Mouse (Mus musculus) MEL (cell line): ENCODE data around the gene Farp2. TPM values are rescaled to one million over a fixed set of nuclear protein-coding genes. Genes with fewer than 3 reads are reported as not detected.

Source experiments
- DNase-seq: peaks from one replicate; pipeline ENCODE4 v3.0.0; 2011; ENCODE audit warnings: low read depth, low spot score
- H3K27ac ChIP-seq: 2 replicates; pipeline ENCODE4 v1.5.1; 2012; ENCODE audit warnings: low read depth, mild to moderate bottlenecking, control low read depth, low read length, moderate library complexity; ENCODE audit not compliant: control insufficient read depth
- H3K27me3 ChIP-seq, 2 experiments: fragments of 150-350 bp in 1 of 2; sonication (generic) in 1 of 2; 2 replicates each; pipeline ENCODE4 v1.6.1; 2012; ENCODE audit warnings: low read length in 2 of 2, mild to moderate bottlenecking in 2 of 2, improper control_type of control experiment in 1 of 2, moderate library complexity in 1 of 2; ENCODE audit not compliant: insufficient read depth in 2 of 2, control insufficient read depth in 1 of 2
- H3K36me3 ChIP-seq, 2 experiments: 2 replicates each; pipeline ENCODE4 v1.6.1; 2012 to 2014; ENCODE audit warnings: low read length in 2 of 2, improper control_type of control experiment in 1 of 2, inconsistent platforms in 1 of 2, mild to moderate bottlenecking in 1 of 2; ENCODE audit not compliant: insufficient read depth in 2 of 2, control insufficient read depth in 1 of 2
- H3K4me1 ChIP-seq, 2 experiments: fragments of 150-350 bp in 1 of 2; sonication (generic) in 1 of 2; 2 replicates each; pipeline ENCODE4 v1.6.1; 2012; ENCODE audit warnings: low read length in 2 of 2, improper control_type of control experiment in 1 of 2, mild to moderate bottlenecking in 1 of 2; ENCODE audit not compliant: insufficient read depth in 2 of 2, control insufficient read depth in 1 of 2
- H3K4me3 ChIP-seq, 2 experiments: fragments of 150-350 bp in 1 of 2; sonication (generic) in 1 of 2; 2 replicates each; pipeline ENCODE4 v1.5.1; 2012; ENCODE audit warnings: low read depth in 2 of 2, low read length in 2 of 2, mild to moderate bottlenecking in 2 of 2, moderate library complexity in 2 of 2, control low read depth in 1 of 2, improper control_type of control experiment in 1 of 2; ENCODE audit not compliant: control insufficient read depth in 1 of 2, insufficient read depth in 1 of 2
- H3K79me2 ChIP-seq: 2 replicates; pipeline ENCODE4 v1.6.1; 2012; ENCODE audit warnings: mild to moderate bottlenecking, low read length, moderate library complexity; ENCODE audit not compliant: control insufficient read depth, poor library complexity, insufficient read depth
- H3K9ac ChIP-seq: 2 replicates; pipeline ENCODE4 v1.6.1; 2012; ENCODE audit warnings: low read depth, mild to moderate bottlenecking, control low read depth, low read length, moderate library complexity; ENCODE audit not compliant: control insufficient read depth, poor library complexity, severe bottlenecking
- H3K9me3 ChIP-seq: fragments of 150-350 bp; sonication (generic); replicated peaks from 2 replicates; pipeline ENCODE4 v1.6.1; 2012; ENCODE audit warnings: mild to moderate bottlenecking, low read length, improper control_type of control experiment, moderate library complexity; ENCODE audit not compliant: insufficient read depth
- CHD2 ChIP-seq: IDR thresholded peaks from 2 replicates; pipeline ENCODE4 v1.6.1; 2011; ENCODE audit warnings: low read length, improper control_type of control experiment
- E2F4 ChIP-seq: IDR thresholded peaks from 2 replicates; pipeline ENCODE4 v1.6.1; 2011; ENCODE audit warnings: low read depth, low read length, improper control_type of control experiment, borderline replicate concordance
- EP300 ChIP-seq, 2 experiments: IDR thresholded peaks; 2 replicates each; pipeline ENCODE4 v1.6.1; 2011; ENCODE audit warnings: improper control_type of control experiment in 2 of 2, low read length in 2 of 2, low read depth in 1 of 2, mild to moderate bottlenecking in 1 of 2
- GABPA ChIP-seq: IDR thresholded peaks from 2 replicates; pipeline ENCODE4 v1.6.1; 2012; ENCODE audit warnings: low read depth, mild to moderate bottlenecking, inconsistent platforms, low read length, improper control_type of control experiment, moderate library complexity
- JUND ChIP-seq: IDR thresholded peaks from 2 replicates; pipeline ENCODE4 v1.6.1; 2011; ENCODE audit warnings: low read depth, mild to moderate bottlenecking, improper control_type of control experiment, low read length
- MAFK ChIP-seq: IDR thresholded peaks from 2 replicates; pipeline ENCODE4 v1.6.1; 2011; ENCODE audit warnings: low read depth, mild to moderate bottlenecking, low read length, improper control_type of control experiment, borderline replicate concordance
- MAX ChIP-seq: IDR thresholded peaks from 2 replicates; pipeline ENCODE4 v1.6.1; 2011; ENCODE audit warnings: low read length, improper control_type of control experiment
- MAZ ChIP-seq: IDR thresholded peaks from 2 replicates; pipeline ENCODE4 v1.6.1; 2012; ENCODE audit warnings: low read depth, mild to moderate bottlenecking, inconsistent platforms, low read length, improper control_type of control experiment
- MEF2A ChIP-seq: IDR thresholded peaks from 2 replicates; pipeline ENCODE4 v1.6.1; 2014; ENCODE audit warnings: low read depth, mild to moderate bottlenecking, inconsistent platforms, low read length, improper control_type of control experiment; ENCODE audit not compliant: poor library complexity, insufficient replicate concordance, severe bottlenecking; ENCODE audit errors: extremely low read depth
- MXI1 ChIP-seq: IDR thresholded peaks from 2 replicates; pipeline ENCODE4 v1.6.1; 2011; ENCODE audit warnings: mild to moderate bottlenecking, low read depth, low read length, improper control_type of control experiment
- MYC ChIP-seq: IDR thresholded peaks from 2 replicates; pipeline ENCODE4 v1.6.1; 2011; ENCODE audit warnings: low read depth, mild to moderate bottlenecking, low read length, improper control_type of control experiment, moderate library complexity
- NRF1 ChIP-seq: IDR thresholded peaks from 2 replicates; pipeline ENCODE4 v1.6.1; 2014; ENCODE audit warnings: low read depth, mild to moderate bottlenecking, inconsistent platforms, low read length, improper control_type of control experiment, moderate library complexity; ENCODE audit not compliant: poor library complexity, insufficient read depth, severe bottlenecking
- POLR2A ChIP-seq, 2 experiments: IDR thresholded peaks; 2 replicates each; pipeline ENCODE4 v1.6.1; 2011 to 2012; ENCODE audit warnings: low read length in 2 of 2, mild to moderate bottlenecking in 2 of 2, control low read depth in 1 of 2, improper control_type of control experiment in 1 of 2, low read depth in 1 of 2, moderate library complexity in 1 of 2; ENCODE audit not compliant: control insufficient read depth in 1 of 2, insufficient read depth in 1 of 2, poor library complexity in 1 of 2
- RCOR1 ChIP-seq: IDR thresholded peaks from 2 replicates; pipeline ENCODE4 v1.6.1; 2012; ENCODE audit warnings: low read depth, mild to moderate bottlenecking, inconsistent platforms, low read length, improper control_type of control experiment
- SIN3A ChIP-seq: IDR thresholded peaks from 2 replicates; pipeline ENCODE4 v1.6.1; 2012; ENCODE audit warnings: low read length, improper control_type of control experiment, inconsistent platforms
- TAL1 ChIP-seq: IDR thresholded peaks from 2 replicates; pipeline ENCODE4 v1.6.1; 2012; ENCODE audit warnings: mild to moderate bottlenecking, inconsistent platforms, low read length, moderate library complexity, mixed read lengths
- TBP ChIP-seq: IDR thresholded peaks from 2 replicates; pipeline ENCODE4 v1.8.0; 2011; ENCODE audit warnings: low read depth, low read length, improper control_type of control experiment
- TCF12 ChIP-seq: IDR thresholded peaks from 2 replicates; pipeline ENCODE4 v1.6.1; 2014; ENCODE audit warnings: low read depth, mild to moderate bottlenecking, inconsistent platforms, low read length, improper control_type of control experiment, moderate library complexity
- UBTF ChIP-seq: IDR thresholded peaks from 2 replicates; pipeline ENCODE4 v1.6.1; 2012; ENCODE audit warnings: low read depth, mild to moderate bottlenecking, inconsistent platforms, low read length, improper control_type of control experiment, moderate library complexity, borderline replicate concordance; ENCODE audit not compliant: insufficient read depth
- USF1 ChIP-seq: IDR thresholded peaks from 2 replicates; pipeline ENCODE4 v1.6.1; 2014; ENCODE audit warnings: low read depth, mild to moderate bottlenecking, inconsistent platforms, low read length, improper control_type of control experiment, moderate library complexity
- USF2 ChIP-seq, 2 experiments: IDR thresholded peaks; 2 replicates each; pipeline ENCODE4 v1.6.1; 2011 to 2012; ENCODE audit warnings: improper control_type of control experiment in 2 of 2, low read length in 2 of 2, borderline replicate concordance in 1 of 2, inconsistent platforms in 1 of 2, low read depth in 1 of 2, mild to moderate bottlenecking in 1 of 2; ENCODE audit not compliant: insufficient read depth in 1 of 2
- ZC3H11A ChIP-seq: IDR thresholded peaks from 2 replicates; pipeline ENCODE4 v1.6.1; 2012; ENCODE audit warnings: low read depth, mild to moderate bottlenecking, inconsistent platforms, low read length, improper control_type of control experiment
- ZNF384 ChIP-seq: IDR thresholded peaks from 2 replicates; pipeline ENCODE4 v1.6.1; 2012; ENCODE audit warnings: low read depth, mild to moderate bottlenecking, inconsistent platforms, low read length, improper control_type of control experiment
- polyA plus RNA-seq, 2 experiments: library from polyadenylated mRNA; stranded (reverse) in 1 of 2; unstranded in 1 of 2; fragments of >175 nt in 1 of 2; fragments of >200 nt in 1 of 2; gene quantifications; 2 replicates each; pipeline versions ENCODE4 v1.2.1 to v1.2.4; 2012; ENCODE audit warnings: low replicate concordance in 2 of 2, low read depth in 1 of 2; ENCODE audit not compliant: insufficient read length in 2 of 2, insufficient read depth in 1 of 2, missing spikeins in 1 of 2
- total RNA-seq: library from RNA; depleted of rRNA; stranded (reverse); fragments of 300-350 nt; gene quantifications from 2 replicates; pipeline ENCODE4 v1.2.3, GENCODE M21; 2012

Farp2 gene
- total and polyA plus RNA-seq, 3 experiments = 9.7 to 12.0 TPM; not detected in 1

- Histone ChIP-seq H3K9ac (peak overlapping the region; percentile 86), H3K79me2 (peaks cover 11% of the 10 kb centered on the region), H3K4me3 (peak overlapping the region; percentile 64 to 90), H3K27ac (peak overlapping the region; percentile 13; the same call in 1 of the 2 replicates), H3K36me3 (peaks cover 16 to 18% of the 10 kb centered on the region in 2 experiments), H3K9me3 (no peaks in the 10 kb centered on the region), H3K27me3 (no peaks in the 10 kb centered on the region), H3K4me1 (peaks cover 5 to 21% of the 10 kb centered on the region in 2 experiments)
- TF ChIP-seq MYC (peak; percentile 45; the same call in 1 of the 2 replicates), MAX (peak; percentile 50), UBTF (no peak), TCF12 (no peak), EP300 (IDR thresholded peaks at IDR 0.05; ENCODE audit: low read depth in 1 of 2, low read length in 2 of 2) (no peak), CHD2 (no peak), SIN3A (peak; percentile 56; the same call in 1 of the 2 replicates), MXI1 (peak; percentile 69)
- DNase-seq = no peak
Measured at GRCm38 (mm10) chr1:93512351-93512690, 442 bp downstream of the Farp2 start.

GRCm38 (mm10) chr1:93513221-93513620, 1.3 kb downstream of the Farp2 start:
- Histone ChIP-seq H3K9me3 (no peaks in the 10 kb centered on the region), H3K36me3 (peaks cover 10% of the 10 kb centered on the region in 2 experiments), H3K27me3 (no peaks in the 10 kb centered on the region), H3K4me1 (peaks cover 2 to 17% of the 10 kb centered on the region in 2 experiments)
- TF ChIP-seq ZNF384 (no peak), JUND (no peak), MYC (no peak), RCOR1 (no peak), USF1 (no peak)
- TF ChIP-seq, all 39 proteins: peak for 0
- Histone ChIP-seq H3K79me2 (peaks cover 11% of the 10 kb centered on the region), H3K4me3 (no peak overlapping the region), H3K27ac (no peak overlapping the region), H3K9ac (no peak overlapping the region)
- no peak for DNase-seq

GRCm38 (mm10) chr1:93521491-93521890, 9.6 kb downstream of the Farp2 start:
- Histone ChIP-seq H3K4me1 (peaks cover 0 to 2% of the 10 kb centered on the region in 2 experiments; a peak in 1 of 4 replicates), H3K9ac (no peak overlapping the region), H3K79me2 (no peaks in the 10 kb centered on the region), H3K9me3 (no peaks in the 10 kb centered on the region), H3K27me3 (no peaks in the 10 kb centered on the region), H3K36me3 (no peaks in the 10 kb centered on the region), H3K27ac (no peak overlapping the region), H3K4me3 (no peak overlapping the region)
- no peak for DNase-seq
- no peak for TF ChIP-seq TCF12
- TF ChIP-seq E2F4 = no peak
- TF ChIP-seq GABPA = no peak
- TF ChIP-seq TAL1 = no peak
- TF ChIP-seq USF2 (IDR thresholded peaks at IDR 0.05; ENCODE audit: borderline replicate concordance in 1 of 2, insufficient read depth in 1 of 2, low read depth in 1 of 2, low read length in 2 of 2) = no peak
- TF ChIP-seq MEF2A = no peak
- no peak for TF ChIP-seq MAZ
- TF ChIP-seq JUND = no peak
- no peak for TF ChIP-seq MAFK
- no peak for TF ChIP-seq CHD2
- TF ChIP-seq USF1 = no peak
- TF ChIP-seq NRF1 = no peak
- TF ChIP-seq ZC3H11A = no peak
- no peak for TF ChIP-seq POLR2A (IDR thresholded peaks at IDR 0.05; ENCODE audit: control insufficient read depth in 1 of 2, insufficient read depth in 1 of 2, low read depth in 1 of 2, low read length in 2 of 2, poor library complexity in 1 of 2)
- no peak for TF ChIP-seq TBP
